Mouse (Mus musculus) heart, adult 2 months (tissue): ENCODE data around the gene Eya2.

Source experiments
- CTCF ChIP-seq: fragments of 200-600 bp; IDR thresholded peaks from 2 replicates; pipeline ENCODE4 v1.8.1; 2022; ENCODE audit warnings: antibody characterized with exemption, mild to moderate bottlenecking, moderate library complexity
- EP300 ChIP-seq: fragments of 200-500 bp; IDR thresholded peaks from 2 replicates; pipeline ENCODE4 v1.6.1; 2011; ENCODE audit warnings: low read depth, low read length, control low read depth; ENCODE audit not compliant: insufficient read depth
- POLR2A ChIP-seq: fragments of 200-500 bp; IDR thresholded peaks from 2 replicates; pipeline ENCODE4 v1.6.1; 2011; ENCODE audit warnings: mild to moderate bottlenecking, low read depth, low read length, control low read depth; ENCODE audit not compliant: insufficient read depth

GRCm38 (mm10) chr2:165815103-165815880 lies 220.5 kb downstream of the Eya2 start:
- TF ChIP-seq POLR2A (no peak), CTCF (no peak), EP300 (no peak)
